Mouse (Mus musculus): ENCODE results near the gene Tomm6.

- TF ChIP-seq CTCF (IDR thresholded peaks at IDR 0.05; ENCODE audit: low read depth), result no peak
- no peak for TF ChIP-seq EP300 (IDR thresholded peaks at IDR 0.05; ENCODE audit: low read depth)
Measured at GRCm38 (mm10) chr17:47658741-47659243, 29.4 kb downstream of the Tomm6 start.

Data from liver, postnatal 0 days (tissue).